Mouse (Mus musculus): ENCODE data around the gene Ptprcap. TPM values are rescaled to one million over a fixed set of nuclear protein-coding genes. Genes with fewer than 3 reads are reported as not detected.
A peak's percentile ranks its signal among the peaks of the same experiment; 100 is the strongest.

Ptprcap gene
- polyA plus RNA-seq, 1 experiment from 2014 or later: 2.7 TPM

DNA sequence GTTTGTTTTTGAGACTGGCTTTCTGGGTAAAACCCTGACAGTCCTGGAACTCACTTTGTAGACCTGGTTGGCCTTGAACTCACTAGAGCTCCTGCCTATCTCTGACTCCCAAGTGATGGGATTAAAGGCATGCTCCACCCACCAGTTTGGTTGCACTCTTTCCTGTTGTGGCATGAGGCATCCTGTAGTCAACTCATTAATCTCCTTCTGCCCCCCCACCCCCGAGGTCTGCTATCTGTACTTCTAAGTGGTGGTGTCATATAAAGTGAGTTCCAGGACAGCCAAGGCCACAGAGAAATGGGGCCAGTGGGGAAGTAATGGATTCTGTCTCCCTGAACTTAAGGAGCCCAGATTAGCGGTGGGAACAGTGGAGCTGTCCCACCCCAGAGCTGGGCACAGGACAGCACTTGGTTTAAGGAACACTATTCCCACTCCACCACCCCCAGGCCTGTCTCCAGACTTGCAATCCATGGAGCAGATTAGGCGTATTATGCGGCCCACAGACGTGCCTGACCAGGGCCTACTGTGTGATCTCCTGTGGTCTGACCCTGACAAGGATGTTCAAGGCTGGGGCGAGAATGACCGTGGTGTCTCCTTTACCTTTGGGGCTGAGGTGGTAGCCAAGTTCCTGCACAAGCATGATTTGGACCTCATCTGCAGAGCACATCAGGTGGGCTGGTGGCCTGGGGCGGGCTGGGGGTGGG lies 40.8 kb downstream of the Ptprcap start:
- Histone ChIP-seq H3K4me3 (no peak overlapping the region; the same call in 1 of the 2 replicates), H3K36me3 (peaks cover 60% of the 10 kb centered on the region), H3K9me3 (no peaks in the 10 kb centered on the region), H3K27ac (no peak overlapping the region), H3K9ac (no peak overlapping the region; the same call in 1 of the 2 replicates), H3K27me3 (no peaks in the 10 kb centered on the region), H3K4me2 (replicated peaks) (peak overlapping the region; percentile 98; the same call in 1 of the 2 replicates), H3K4me1 (peaks cover 43% of the 10 kb centered on the region)
- ATAC-seq (ENCODE audit: low FRiP score, low read depth): no peak
- 85% methylated on average over 8 of the region's 8 CpGs for WGBS

DNA sequence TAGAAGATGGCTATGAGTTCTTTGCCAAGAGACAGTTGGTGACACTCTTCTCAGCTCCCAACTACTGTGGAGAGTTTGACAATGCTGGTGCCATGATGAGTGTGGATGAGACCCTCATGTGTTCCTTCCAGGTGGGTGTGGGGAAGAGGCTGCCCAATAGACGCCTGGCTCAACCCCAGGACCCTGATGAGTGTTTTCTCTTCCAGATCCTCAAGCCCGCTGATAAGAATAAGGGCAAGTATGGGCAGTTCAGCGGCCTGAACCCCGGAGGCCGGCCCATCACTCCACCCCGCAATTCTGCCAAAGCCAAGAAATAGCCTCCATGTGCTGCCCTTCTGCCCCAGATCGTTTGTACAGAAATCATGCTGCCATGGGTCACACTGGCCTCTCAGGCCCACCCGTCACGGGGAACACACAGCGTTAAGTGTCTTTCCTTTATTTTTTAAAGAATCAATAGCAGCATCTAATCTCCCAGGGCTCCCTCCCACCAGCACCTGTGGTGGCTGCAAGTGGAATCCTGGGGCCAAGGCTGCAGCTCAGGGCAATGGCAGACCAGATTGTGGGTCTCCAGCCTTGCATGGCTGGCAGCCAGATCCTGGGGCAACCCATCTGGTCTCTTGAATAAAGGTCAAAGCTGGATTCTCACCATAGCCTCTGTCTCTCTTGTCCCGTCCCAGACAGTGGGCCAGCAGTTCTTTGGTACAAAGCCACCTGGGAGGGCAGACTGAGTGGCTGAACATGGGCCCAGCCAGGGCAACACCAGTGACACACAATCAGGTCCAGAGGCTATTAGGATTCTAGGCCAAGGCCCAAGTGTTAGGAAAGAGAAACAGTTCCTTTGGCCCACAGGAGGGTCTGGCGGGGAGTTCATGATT lies 41.6 kb downstream of the Ptprcap start:
- Histone ChIP-seq H3K27me3 (no peaks in the 10 kb centered on the region), H3K27ac (no peak overlapping the region)

DNA sequence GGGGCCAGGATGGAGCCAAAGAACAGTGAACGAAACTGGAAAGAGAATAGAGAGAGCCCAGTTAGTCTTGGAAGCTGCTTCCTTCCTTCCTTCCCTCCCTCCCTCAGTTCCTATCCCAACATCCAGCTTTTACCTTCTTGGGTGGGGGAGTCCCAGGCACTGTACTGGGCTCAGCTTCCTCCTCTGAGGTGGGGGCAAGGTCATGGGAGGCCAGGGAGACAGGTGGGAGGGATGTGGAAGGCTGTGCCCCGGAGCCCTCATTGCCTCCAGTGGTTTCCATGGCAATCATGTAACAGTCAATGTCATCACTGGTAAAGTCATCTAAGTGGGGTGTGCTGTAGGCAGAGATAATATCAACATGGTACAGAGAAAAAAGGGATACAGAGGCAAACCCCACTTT lies 42.6 kb downstream of the Ptprcap start:
- H3K27me3 ChIP-seq: no peaks in the 10 kb centered on the region
- H3K9me3 ChIP-seq: no peaks in the 10 kb centered on the region
- no peak overlapping the region; the same call in 1 of the 2 replicates for H3K27ac ChIP-seq
- H3K4me3 ChIP-seq: no peak overlapping the region
- peaks cover 50% of the 10 kb centered on the region for H3K4me1 ChIP-seq
- peaks cover 70% of the 10 kb centered on the region for H3K36me3 ChIP-seq
- no peak for ATAC-seq (ENCODE audit: low FRiP score, low read depth)
- no peak overlapping the region for H3K4me2 ChIP-seq (replicated peaks)
- no peak overlapping the region for H3K9ac ChIP-seq
- 42% methylated on average over 2 of the region's 2 CpGs for WGBS

More for the DNA sequence above, 41.6 kb downstream of the Ptprcap start:
- Histone ChIP-seq H3K9ac (0 out of 2 replicates have a peak overlapping the region, but pooled peaks have one; percentile 1), H3K9me3 (no peaks in the 10 kb centered on the region), H3K4me2 (replicated peaks) (no peak overlapping the region), H3K4me1 (peaks cover 46% of the 10 kb centered on the region), H3K36me3 (peaks cover 66% of the 10 kb centered on the region), H3K4me3 (no peak overlapping the region)
- WGBS: 79% methylated on average over 12 of the region's 12 CpGs
- ATAC-seq (ENCODE audit: low FRiP score, low read depth): no peak

DNA sequence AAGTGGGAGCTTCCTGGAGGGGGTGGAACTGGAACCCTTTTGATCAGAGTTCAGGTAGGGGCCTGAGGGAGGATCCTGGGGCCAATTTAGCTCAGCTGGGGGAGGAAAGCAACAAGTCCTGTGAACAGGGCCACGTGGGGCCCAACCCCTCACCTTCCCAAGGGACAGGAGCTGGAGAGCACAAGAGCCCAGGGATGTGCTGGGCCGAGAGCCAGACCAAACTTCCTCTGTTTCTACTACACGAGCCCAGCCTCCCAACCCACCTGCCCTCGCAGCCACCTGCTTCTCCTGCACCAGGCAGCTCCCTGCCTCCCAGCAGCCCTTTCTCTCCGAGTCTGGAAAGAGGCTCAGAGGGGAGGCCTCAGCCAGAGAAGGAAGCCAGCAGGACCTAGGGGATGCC lies 43.1 kb downstream of the Ptprcap start:
- no peak overlapping the region for H3K4me2 ChIP-seq (replicated peaks)
- peak overlapping the region; percentile 25 for H3K9ac ChIP-seq
- ATAC-seq (ENCODE audit: low FRiP score, low read depth): no peak
- H3K36me3 ChIP-seq: peaks cover 70% of the 10 kb centered on the region
- H3K4me1 ChIP-seq: peaks cover 45% of the 10 kb centered on the region
- H3K9me3 ChIP-seq: no peaks in the 10 kb centered on the region
- H3K27me3 ChIP-seq: no peaks in the 10 kb centered on the region
- 11% methylated on average over 5 of the region's 5 CpGs for WGBS
- H3K27ac ChIP-seq: peak overlapping the region; percentile 34; the same call in 1 of the 2 replicates
- H3K4me3 ChIP-seq: no peak overlapping the region

DNA sequence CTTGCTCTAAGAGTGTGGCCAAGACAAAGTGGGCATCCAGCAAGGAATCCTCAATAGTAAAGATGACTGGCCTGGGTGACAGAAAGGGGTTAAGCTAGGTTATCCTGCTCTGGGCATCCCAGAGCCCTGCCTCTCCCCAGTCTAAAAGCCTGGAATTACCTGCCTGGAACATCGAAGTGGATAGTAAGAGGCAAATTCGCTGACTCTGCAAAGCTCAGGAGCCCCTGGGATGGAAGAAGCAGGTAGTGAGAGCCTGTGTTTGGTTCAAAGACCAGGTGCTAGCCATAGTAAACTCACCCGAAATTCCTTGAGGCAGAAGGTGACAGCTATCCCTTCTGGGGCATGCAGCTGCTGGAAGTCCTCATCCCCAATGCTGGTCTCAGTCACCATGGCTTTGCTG lies 43.8 kb downstream of the Ptprcap start:
- no peak overlapping the region for H3K4me2 ChIP-seq (replicated peaks)
- no peaks in the 10 kb centered on the region for H3K9me3 ChIP-seq
- ATAC-seq (ENCODE audit: low FRiP score, low read depth): no peak
- peaks cover 70% of the 10 kb centered on the region for H3K36me3 ChIP-seq
- H3K4me1 ChIP-seq: peaks cover 50% of the 10 kb centered on the region
- 69% methylated on average over 3 of the region's 3 CpGs for WGBS
- no peak overlapping the region for H3K4me3 ChIP-seq
- H3K27ac ChIP-seq: peak overlapping the region; percentile 34; the same call in 1 of the 2 replicates
- H3K27me3 ChIP-seq: no peaks in the 10 kb centered on the region
- no peak overlapping the region for H3K9ac ChIP-seq

DNA sequence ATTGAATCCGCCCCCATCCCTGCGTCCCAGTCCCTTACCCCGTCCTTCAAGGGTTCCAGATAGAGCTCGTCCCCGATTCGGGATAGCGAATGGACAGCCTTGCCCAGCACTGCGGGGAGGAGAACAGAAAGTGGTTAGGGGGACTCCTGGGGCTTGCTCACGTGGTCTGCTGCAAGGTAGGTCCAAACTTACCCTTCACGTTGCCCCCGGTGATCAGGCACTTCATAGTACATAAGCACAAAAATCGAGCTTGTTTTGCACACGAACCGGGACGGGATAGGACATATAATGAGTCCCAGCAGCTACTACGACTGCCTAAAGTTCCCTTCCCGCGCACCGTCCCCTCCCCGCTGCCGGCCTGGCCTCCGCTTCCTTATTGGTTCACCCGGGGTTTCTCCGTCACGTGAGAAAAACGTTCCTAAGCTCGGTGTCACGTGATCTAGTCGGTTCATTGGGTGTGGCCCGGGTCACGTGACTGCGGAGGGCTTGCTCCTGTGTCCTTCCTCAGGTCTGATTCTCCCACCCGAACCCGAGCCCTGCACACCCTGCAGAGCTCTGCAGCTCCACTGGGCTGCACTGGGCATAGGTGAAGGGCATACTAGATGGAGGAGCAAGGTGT lies 48.0 kb downstream of the Ptprcap start, which contains the start of gene Rad9a:
Gene Rad9a, minus strand, starts transcription at position 372 of the 619 bp plus-strand sequence.
- WGBS: under 1% methylated on average over 34 of the region's 34 CpGs
- Histone ChIP-seq H3K9me3 (no peaks in the 10 kb centered on the region), H3K4me2 (replicated peaks) (peak within 1 kb of the TSS; percentile 94), H3K27me3 (0 out of 2 replicates have a peak, but pooled peaks cover 2% of the 10 kb centered on the region), H3K9ac (peak within 1 kb of the TSS; percentile 77), H3K36me3 (peaks cover 37% of the 10 kb centered on the region), H3K4me1 (peaks cover 32% of the 10 kb centered on the region), H3K27ac (peak within 1 kb of the TSS; percentile 39), H3K4me3 (peak within 1 kb of the TSS; percentile 57)
- peak; percentile 86 for ATAC-seq (ENCODE audit: low FRiP score, low read depth)

DNA sequence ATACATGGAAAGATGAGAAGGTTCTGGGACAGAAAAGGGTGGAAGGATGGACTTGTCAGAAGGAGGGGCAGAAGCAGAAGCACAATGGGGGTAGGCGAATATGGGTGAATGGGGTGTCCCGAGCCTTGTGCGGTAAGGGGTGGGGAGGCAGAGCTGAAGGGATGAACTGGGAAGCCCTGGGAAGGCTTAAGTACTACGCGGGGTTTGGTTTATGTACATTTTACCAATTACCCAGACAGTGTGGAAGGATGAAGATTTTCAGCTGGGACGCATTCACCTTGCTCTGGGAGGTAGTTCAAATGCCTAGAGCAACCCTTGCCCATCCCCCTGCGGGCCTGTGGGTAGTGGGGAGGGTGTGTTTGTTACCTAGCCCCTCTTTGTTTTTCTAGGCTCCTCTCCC lies 48.7 kb downstream of the Ptprcap start:
- Histone ChIP-seq H3K4me2 (replicated peaks) (peak overlapping the region; percentile 94), H3K4me3 (peak overlapping the region; percentile 57), H3K27me3 (0 out of 2 replicates have a peak, but pooled peaks cover 3% of the 10 kb centered on the region), H3K9me3 (no peaks in the 10 kb centered on the region), H3K9ac (peak overlapping the region; percentile 76), H3K36me3 (peaks cover 29% of the 10 kb centered on the region), H3K27ac (no peak overlapping the region), H3K4me1 (peaks cover 28% of the 10 kb centered on the region)
- no peak for ATAC-seq (ENCODE audit: low FRiP score, low read depth)
- WGBS: 31% methylated on average over 7 of the region's 7 CpGs

DNA sequence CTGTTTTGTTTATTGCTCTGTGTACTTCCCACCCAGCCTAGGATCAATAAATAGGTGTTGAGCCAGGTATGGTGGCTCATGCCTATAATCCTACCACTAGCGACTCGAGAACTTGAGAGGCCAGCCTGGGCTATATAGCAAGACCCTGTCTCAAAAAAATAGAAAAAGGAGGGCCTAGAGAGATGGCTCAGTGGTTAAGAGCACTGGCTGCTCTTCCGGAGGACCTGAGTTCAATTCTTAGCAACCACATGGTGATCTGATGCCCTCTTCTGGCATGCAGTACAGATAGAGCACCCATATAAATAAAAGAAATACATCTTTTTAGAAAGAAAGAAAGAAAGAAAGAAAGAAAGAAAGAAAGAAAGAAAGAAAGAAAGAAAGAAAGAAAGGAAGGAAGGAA lies 49.7 kb downstream of the Ptprcap start:
- Histone ChIP-seq H3K4me3 (no peak overlapping the region), H3K4me1 (peaks cover 25% of the 10 kb centered on the region), H3K27me3 (0 out of 2 replicates have a peak, but pooled peaks cover 3% of the 10 kb centered on the region), H3K27ac (no peak overlapping the region), H3K9me3 (no peaks in the 10 kb centered on the region), H3K4me2 (replicated peaks) (no peak overlapping the region), H3K9ac (no peak overlapping the region), H3K36me3 (peaks cover 20% of the 10 kb centered on the region)
- WGBS: 59% methylated on average over 3 of the region's 3 CpGs
- ATAC-seq (ENCODE audit: low FRiP score, low read depth): no peak

DNA sequence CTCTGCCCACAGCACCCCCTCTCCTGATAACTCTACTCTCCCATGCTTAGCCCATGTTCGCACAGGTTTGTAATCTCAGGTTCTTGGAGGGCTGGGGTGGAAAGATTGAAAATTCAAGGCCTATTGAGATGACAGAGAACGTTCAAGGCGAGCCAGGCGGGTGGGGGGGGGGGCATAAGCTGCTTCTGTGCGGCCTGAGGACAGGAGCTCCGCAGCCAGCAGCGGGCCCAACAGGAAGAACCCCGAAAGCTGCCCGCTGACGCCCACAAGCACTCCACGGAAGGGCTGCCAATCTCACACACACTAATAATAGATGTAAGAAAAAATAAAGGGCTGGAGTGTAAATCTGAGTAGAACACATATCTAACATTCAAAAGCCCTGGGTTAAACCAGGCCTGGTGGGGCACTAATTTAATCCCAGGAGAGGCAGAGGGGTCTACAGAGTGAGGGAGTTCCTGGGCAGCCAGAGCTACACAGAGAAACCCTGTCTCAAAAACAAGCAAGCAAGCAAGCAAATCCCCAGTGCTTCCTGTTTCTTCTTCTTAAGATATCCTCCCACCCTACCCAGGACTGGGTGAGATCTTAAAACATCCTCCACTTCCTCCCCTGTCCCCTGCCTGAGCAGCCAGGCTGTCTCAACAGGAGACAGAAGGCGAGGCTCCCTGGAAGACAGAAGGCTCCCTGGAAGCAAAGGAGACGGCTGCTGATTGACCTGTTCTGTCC lies 50.4 kb downstream of the Ptprcap start:
- peaks cover 25% of the 10 kb centered on the region for H3K4me1 ChIP-seq
- no peak for ATAC-seq (ENCODE audit: low FRiP score, low read depth)
- H3K9ac ChIP-seq: no peak overlapping the region
- no peak overlapping the region for H3K4me3 ChIP-seq
- WGBS: 63% methylated on average over 13 of the region's 13 CpGs
- H3K9me3 ChIP-seq: no peaks in the 10 kb centered on the region
- no peak overlapping the region for H3K4me2 ChIP-seq (replicated peaks)
- peaks cover 14% of the 10 kb centered on the region for H3K36me3 ChIP-seq
- 0 out of 2 replicates have a peak, but pooled peaks cover 3% of the 10 kb centered on the region for H3K27me3 ChIP-seq
- H3K27ac ChIP-seq: no peak overlapping the region

DNA sequence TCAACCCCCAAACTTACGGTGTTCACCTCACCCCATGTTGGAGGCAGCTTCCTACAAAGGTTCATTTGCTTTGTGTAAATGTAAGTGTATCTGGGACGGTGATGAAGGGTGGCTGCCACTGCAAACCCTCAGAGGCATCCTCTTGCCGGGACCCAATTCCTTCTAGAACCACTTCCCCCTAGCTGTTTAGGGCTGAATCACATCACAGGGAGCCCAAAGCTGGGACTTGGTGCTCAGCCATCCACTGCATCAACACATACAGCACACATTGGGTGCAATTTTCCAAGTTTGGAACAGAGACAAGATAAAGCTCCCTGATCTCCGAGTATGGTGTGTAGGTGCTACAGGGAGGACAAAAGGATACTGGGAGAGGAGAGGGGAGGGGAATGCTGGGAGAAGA lies 51.5 kb downstream of the Ptprcap start:
- Histone ChIP-seq H3K4me1 (peaks cover 23% of the 10 kb centered on the region), H3K4me2 (replicated peaks) (no peak overlapping the region), H3K27me3 (0 out of 2 replicates have a peak, but pooled peaks cover 3% of the 10 kb centered on the region), H3K9ac (no peak overlapping the region), H3K4me3 (no peak overlapping the region), H3K36me3 (peaks cover 5% of the 10 kb centered on the region), H3K27ac (no peak overlapping the region), H3K9me3 (no peaks in the 10 kb centered on the region)
- ATAC-seq (ENCODE audit: low FRiP score, low read depth): no peak
- WGBS: 56% methylated on average over 4 of the region's 4 CpGs

Measured in limb, embryonic 13.5 days (tissue).